Mouse (Mus musculus) brain, embryonic 14.5 days (tissue): ENCODE measurements around the gene P2rx3.

Experiments used
- CTCF ChIP-seq: fragments of 200-500 bp; IDR thresholded peaks from 2 replicates; pipeline ENCODE4 v1.5.1; 2012; ENCODE audit warnings: inconsistent platforms, mild to moderate bottlenecking, moderate library complexity, borderline replicate concordance; ENCODE audit not compliant: insufficient read depth, insufficient read length; ENCODE audit errors: extremely low read depth
- POLR2A ChIP-seq: fragments of 200-500 bp; IDR thresholded peaks from 2 replicates; pipeline ENCODE4 v1.6.1; 2012; ENCODE audit warnings: mild to moderate bottlenecking, inconsistent platforms, borderline replicate concordance; ENCODE audit not compliant: poor library complexity, insufficient read depth, insufficient read length, severe bottlenecking; ENCODE audit errors: extremely low read depth

GRCm38 (mm10) chr2:85026178-85026577 lies 11.1 kb downstream of the P2rx3 start:
- TF ChIP-seq CTCF, result no peak
- TF ChIP-seq POLR2A, result no peak
